Mouse (Mus musculus) kidney, adult 2 months (tissue): ENCODE measurements around the gene Txk. TPM values are rescaled to one million over a fixed set of nuclear protein-coding genes. Genes with fewer than 3 reads are reported as not detected.
A peak's percentile ranks its signal among the peaks of the same experiment; 100 is the strongest.

Experiments used
- DNase-seq: peaks from one replicate; pipeline ENCODE4 v3.0.0; 2021
- H3K27ac ChIP-seq: fragments of 200-500 bp; 2 replicates; pipeline ENCODE4 v1.5.1; 2012; ENCODE audit warnings: low read depth, low read length, control low read depth, inconsistent platforms; ENCODE audit not compliant: insufficient read depth
- H3K27me3 ChIP-seq: fragments of 200-500 bp; replicated peaks from 2 replicates; pipeline ENCODE4 v1.6.1; 2012; ENCODE audit warnings: mild to moderate bottlenecking, moderate library complexity, low read length, inconsistent platforms; ENCODE audit not compliant: control insufficient read depth, insufficient read depth
- H3K36me3 ChIP-seq: fragments of 200-500 bp; 2 replicates; pipeline ENCODE4 v1.6.1; 2012; ENCODE audit warnings: mild to moderate bottlenecking, moderate library complexity, low read length, inconsistent platforms; ENCODE audit not compliant: control insufficient read depth, insufficient read depth
- H3K4me1 ChIP-seq: fragments of 200-500 bp; 2 replicates; pipeline ENCODE4 v1.6.1; 2011; ENCODE audit warnings: low read length; ENCODE audit not compliant: control insufficient read depth, insufficient read depth
- H3K4me3 ChIP-seq: fragments of 200-500 bp; 2 replicates; pipeline ENCODE4 v1.5.1; 2011; ENCODE audit warnings: mild to moderate bottlenecking, low read depth, low read length, control low read depth; ENCODE audit not compliant: insufficient read depth
- CTCF ChIP-seq: fragments of 200-500 bp; conservative IDR thresholded peaks from 2 replicates; pipeline ENCODE4 v1.5.1; 2011; ENCODE audit warnings: low read depth, mild to moderate bottlenecking, control low read depth, low read length, moderate library complexity, mixed read lengths; ENCODE audit not compliant: insufficient read depth, insufficient read length
- POLR2A ChIP-seq: fragments of 200-500 bp; IDR thresholded peaks from one replicate; pipeline ENCODE4 v1.6.1; 2011; ENCODE audit warnings: low read depth, low read length, control low read depth
- WGBS: fragments of 180-500 bp; shearing (Covaris S2); methylation state at CpG from one replicate; pipeline ENCODE4 v1.1.7; 2018; 5-methylcytosine and 5-hydroxymethylcytosine counted together
- polyA plus RNA-seq: library from polyadenylated mRNA; depleted of rRNA; stranded (reverse); fragments of >200 nt; gene quantifications from 2 replicates; pipeline ENCODE4 v1.2.3, GENCODE M21; 2012

The Txk gene
- polyA plus RNA-seq, 1 experiment: 0.88 TPM

GRCm38 (mm10) chr5:72736868-72737267 is 15.7 kb downstream of the Txk start:
- no peaks in the 10 kb centered on the region for H3K4me1 ChIP-seq
- no peaks in the 10 kb centered on the region for H3K36me3 ChIP-seq
- TF ChIP-seq POLR2A (no peak), CTCF (no peak)
- WGBS: 78% methylated on average over 7 of the region's 7 CpGs
- no peaks in the 10 kb centered on the region for H3K27me3 ChIP-seq
- H3K27ac ChIP-seq: no peak overlapping the region
- DNase-seq: no peak
- no peak overlapping the region for H3K4me3 ChIP-seq

GRCm38 (mm10) chr5:72736437-72736836 is 16.1 kb downstream of the Txk start:
- WGBS: 68% methylated on average over 8 of the region's 8 CpGs
- no peak for TF ChIP-seq CTCF
- no peak for TF ChIP-seq POLR2A
- Histone ChIP-seq H3K27me3 (no peaks in the 10 kb centered on the region), H3K36me3 (no peaks in the 10 kb centered on the region), H3K4me1 (no peaks in the 10 kb centered on the region), H3K4me3 (no peak overlapping the region), H3K27ac (no peak overlapping the region)
- no peak for DNase-seq

GRCm38 (mm10) chr5:72735763-72736162 is 16.8 kb downstream of the Txk start:
- WGBS: 56% methylated on average over 7 of the region's 7 CpGs
- H3K4me1 ChIP-seq: no peaks in the 10 kb centered on the region
- no peaks in the 10 kb centered on the region for H3K36me3 ChIP-seq
- H3K27ac ChIP-seq: no peak overlapping the region
- no peak overlapping the region for H3K4me3 ChIP-seq
- H3K27me3 ChIP-seq: no peaks in the 10 kb centered on the region
- no peak for TF ChIP-seq POLR2A
- TF ChIP-seq CTCF: no peak
- DNase-seq: no peak

- no peaks in the 10 kb centered on the region for H3K4me1 ChIP-seq
- H3K27ac ChIP-seq: no peak overlapping the region
- DNase-seq: no peak
- no peaks in the 10 kb centered on the region for H3K27me3 ChIP-seq
- H3K4me3 ChIP-seq: no peak overlapping the region
- no peak for TF ChIP-seq CTCF
- no peak for TF ChIP-seq POLR2A
- 76% methylated on average over 1 of the region's 1 CpGs for WGBS
- H3K36me3 ChIP-seq: no peaks in the 10 kb centered on the region
Measured at GRCm38 (mm10) chr5:72732885-72733284, 19.7 kb downstream of the Txk start.

- no peak overlapping the region for H3K27ac ChIP-seq
- 83% methylated on average over 3 of the region's 3 CpGs for WGBS
- TF ChIP-seq CTCF: no peak
- no peak for DNase-seq
- H3K27me3 ChIP-seq: no peaks in the 10 kb centered on the region
- H3K4me1 ChIP-seq: no peaks in the 10 kb centered on the region
- H3K4me3 ChIP-seq: no peak overlapping the region
- H3K36me3 ChIP-seq: no peaks in the 10 kb centered on the region
Measured at GRCm38 (mm10) chr5:72725404-72725803, 27.2 kb downstream of the Txk start.

GRCm38 (mm10) chr5:72723429-72723828 is 29.1 kb downstream of the Txk start:
- no peak for TF ChIP-seq POLR2A
- H3K27me3 ChIP-seq: no peaks in the 10 kb centered on the region
- no peak overlapping the region for H3K27ac ChIP-seq
- H3K36me3 ChIP-seq: no peaks in the 10 kb centered on the region
- WGBS: 51% methylated on average over 2 of the region's 2 CpGs
- DNase-seq: no peak
- no peaks in the 10 kb centered on the region for H3K4me1 ChIP-seq
- H3K4me3 ChIP-seq: no peak overlapping the region

- Histone ChIP-seq H3K27me3 (no peaks in the 10 kb centered on the region), H3K4me1 (no peaks in the 10 kb centered on the region), H3K27ac (no peak overlapping the region), H3K36me3 (no peaks in the 10 kb centered on the region), H3K4me3 (no peak overlapping the region)
- WGBS: 58% methylated on average over 7 of the region's 7 CpGs
- peak; percentile 37 for TF ChIP-seq CTCF
- TF ChIP-seq POLR2A: no peak
- no peak for DNase-seq
Measured at GRCm38 (mm10) chr5:72720587-72720986, 32.0 kb downstream of the Txk start.

- H3K27ac ChIP-seq: no peak overlapping the region
- 24% methylated on average over 4 of the region's 4 CpGs for WGBS
- H3K4me1 ChIP-seq: peaks cover 3% of the 10 kb centered on the region; the same call in 1 of the 2 replicates
- no peaks in the 10 kb centered on the region; the same call in 1 of the 2 replicates for H3K27me3 ChIP-seq
- DNase-seq: peak; percentile 58
- no peak overlapping the region for H3K4me3 ChIP-seq
- no peaks in the 10 kb centered on the region for H3K36me3 ChIP-seq
- peak; percentile 29 for TF ChIP-seq CTCF
- no peak for TF ChIP-seq POLR2A
Measured at GRCm38 (mm10) chr5:72710572-72711278, 41.9 kb downstream of the Txk start.
